Mouse (Mus musculus): ENCODE results near the gene Fabp3.

Fabp3 gene

DNA sequence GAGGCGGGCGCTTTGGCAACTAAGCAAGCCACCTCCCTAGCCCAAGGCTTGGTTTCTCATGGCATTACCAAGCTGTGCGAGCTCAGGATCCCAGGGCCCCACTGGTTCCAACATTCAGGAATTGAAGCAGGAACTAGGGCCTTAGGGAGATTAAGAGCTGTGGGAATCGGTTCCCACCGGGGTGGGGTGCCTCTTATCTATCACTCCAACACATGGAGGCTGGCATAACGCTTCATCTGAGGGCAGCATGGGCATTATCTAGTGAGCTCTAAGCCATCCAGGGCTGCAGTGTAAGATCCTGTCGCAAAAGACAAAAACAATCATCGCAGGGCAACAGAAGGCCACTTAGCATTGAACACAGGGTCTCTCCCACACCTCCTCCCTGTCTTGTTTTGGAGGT is 13.9 kb upstream of the Fabp3 start:
- DNase-seq (ENCODE audit: low read depth, low spot score): no peak

DNA sequence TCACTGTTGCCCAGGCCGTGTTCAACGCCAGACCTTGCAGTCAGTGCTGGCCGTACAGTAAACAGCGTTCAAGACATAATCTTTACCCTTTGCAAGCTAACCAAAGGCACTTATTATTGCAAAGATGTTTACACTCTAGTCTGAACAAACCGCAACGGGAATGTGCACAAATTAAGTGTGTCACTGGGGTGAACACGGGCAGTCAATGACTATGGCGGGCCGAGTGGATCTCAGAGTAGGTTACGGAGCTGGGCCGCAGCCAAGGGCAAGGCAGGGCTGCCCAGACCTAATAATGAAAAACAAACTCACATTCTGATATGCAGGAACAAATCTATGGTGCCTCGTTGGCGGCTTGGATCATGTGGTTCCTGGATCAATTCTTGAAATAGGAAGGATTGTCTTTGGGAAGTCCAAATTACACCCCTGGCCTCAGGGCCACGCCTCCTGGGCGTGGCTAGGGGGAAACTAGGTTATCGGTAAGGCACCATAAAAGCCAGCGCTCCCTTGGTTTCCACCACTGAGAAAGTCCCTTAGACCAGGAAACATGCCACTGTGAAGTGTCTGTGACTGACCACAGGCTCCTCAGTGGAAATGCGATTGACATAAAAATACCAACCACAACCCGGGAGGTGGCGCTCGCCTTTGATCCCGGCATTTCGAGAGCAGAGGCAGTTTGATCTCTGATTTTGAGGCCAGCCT is 13.2 kb upstream of the Fabp3 start:
- peak; percentile 76 for DNase-seq (ENCODE audit: low read depth, low spot score)

DNA sequence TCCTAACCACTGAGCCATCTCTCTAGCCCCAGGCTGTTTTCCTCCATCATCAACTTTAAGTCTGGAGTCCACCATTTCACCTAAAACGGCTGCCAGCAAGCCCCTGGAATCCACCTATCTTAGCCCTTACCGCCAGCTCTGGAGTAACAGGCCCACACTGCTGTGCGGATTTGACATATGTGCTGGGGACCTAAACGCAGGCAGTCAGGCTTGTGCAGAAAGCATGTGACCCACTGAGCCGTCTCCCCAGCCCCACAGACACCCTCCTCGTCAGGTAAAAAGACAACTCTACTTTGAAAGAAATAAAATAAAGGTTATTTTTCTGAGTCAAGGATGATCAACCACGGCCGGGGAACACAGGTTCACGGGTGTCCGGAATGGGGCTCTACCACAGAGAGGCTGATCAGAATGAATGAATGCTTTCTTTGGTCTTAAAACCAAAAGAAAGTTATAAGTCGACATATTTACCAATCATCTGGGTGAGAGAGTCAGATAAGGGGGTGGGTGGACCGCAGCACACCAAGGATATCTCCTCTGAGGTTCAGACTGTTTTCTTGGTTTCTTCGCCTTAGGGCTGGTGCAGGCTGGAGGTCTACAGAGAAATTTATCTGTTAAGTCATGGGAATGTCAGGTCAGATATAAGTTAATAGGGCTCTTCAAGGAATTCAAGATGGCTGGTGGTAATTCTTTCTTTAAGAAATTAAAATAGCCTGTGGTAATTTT is 12.0 kb upstream of the Fabp3 start:
- DNase-seq (ENCODE audit: low read depth, low spot score): no peak

DNA sequence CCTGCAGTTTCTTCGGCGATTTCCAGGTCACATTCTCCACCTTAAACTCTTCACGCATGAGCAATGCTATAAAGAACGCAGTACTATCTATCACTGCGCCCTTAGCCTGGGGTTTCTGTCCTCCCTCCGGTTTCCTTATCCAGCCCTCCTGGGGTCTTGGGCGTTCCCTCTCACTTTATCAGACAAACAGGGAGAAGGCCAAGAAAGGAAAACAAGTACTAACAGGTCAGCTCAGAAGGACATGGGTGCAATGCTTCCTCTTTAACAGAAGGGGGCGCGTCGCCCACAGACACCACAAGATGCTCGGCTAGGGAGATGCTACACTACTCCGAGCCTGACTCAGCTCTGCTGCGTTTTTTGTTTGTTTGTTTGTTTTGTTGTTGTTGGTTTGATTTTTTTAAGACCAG is 11.3 kb upstream of the Fabp3 start:
- peak; percentile 91 for DNase-seq (ENCODE audit: low read depth, low spot score)

DNA sequence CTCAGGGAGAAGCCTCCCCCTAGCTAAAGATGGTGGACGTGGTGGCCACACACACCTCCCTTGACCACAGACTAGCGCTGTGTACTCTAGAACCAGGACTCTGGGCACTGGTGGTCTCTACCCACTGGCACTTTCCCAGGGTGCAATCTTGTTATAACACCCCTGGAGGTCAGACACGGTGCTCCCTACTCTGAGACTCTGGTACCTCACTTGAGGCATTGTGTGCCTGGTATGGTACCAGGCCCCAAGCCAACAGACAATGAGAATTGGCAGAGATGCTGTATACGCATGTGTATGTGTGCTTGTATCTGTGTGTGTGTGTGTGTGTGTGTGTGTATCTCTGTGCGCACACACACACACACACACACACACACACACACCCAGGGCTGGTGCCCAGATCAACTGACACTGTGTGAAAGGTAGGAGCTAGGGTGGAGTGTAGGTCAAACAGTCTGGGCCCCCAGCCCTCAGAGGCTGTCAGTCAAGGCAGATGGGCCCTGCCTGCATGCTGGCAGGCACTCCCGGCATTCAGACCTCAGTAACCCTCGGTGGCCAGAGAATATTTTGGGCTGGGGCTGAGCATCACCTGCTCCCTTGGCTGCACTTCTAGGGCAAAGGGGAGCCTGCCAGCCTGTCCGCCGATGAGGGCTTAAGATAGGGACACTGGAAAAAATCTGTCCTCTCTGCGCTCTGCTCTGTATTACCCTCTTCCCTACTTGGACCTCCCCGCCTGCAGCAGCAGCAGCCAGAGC is 9.3 kb upstream of the Fabp3 start:
- DNase-seq (ENCODE audit: low read depth, low spot score): peak; percentile 23

DNA sequence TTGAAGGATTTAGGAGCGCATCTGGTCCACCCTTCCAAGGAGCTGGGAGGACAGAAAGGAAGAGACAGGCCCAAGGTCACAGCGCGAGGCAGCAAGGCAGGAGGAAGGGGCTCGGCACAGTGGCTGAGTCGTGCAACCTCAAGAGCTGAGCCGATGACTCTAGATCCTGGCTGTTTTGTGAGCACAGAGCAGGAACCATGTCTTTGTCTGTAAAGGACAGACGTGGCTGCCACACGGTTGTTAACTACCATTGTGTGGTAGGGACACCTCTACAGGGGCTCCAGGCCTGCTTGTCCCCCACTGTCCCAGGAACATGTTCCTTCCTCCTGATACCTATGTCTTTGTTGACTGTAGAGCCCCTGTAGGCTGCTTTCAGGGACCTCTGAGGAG is 8.8 kb upstream of the Fabp3 start:
- peak; percentile 34 for DNase-seq (ENCODE audit: low read depth, low spot score)

DNA sequence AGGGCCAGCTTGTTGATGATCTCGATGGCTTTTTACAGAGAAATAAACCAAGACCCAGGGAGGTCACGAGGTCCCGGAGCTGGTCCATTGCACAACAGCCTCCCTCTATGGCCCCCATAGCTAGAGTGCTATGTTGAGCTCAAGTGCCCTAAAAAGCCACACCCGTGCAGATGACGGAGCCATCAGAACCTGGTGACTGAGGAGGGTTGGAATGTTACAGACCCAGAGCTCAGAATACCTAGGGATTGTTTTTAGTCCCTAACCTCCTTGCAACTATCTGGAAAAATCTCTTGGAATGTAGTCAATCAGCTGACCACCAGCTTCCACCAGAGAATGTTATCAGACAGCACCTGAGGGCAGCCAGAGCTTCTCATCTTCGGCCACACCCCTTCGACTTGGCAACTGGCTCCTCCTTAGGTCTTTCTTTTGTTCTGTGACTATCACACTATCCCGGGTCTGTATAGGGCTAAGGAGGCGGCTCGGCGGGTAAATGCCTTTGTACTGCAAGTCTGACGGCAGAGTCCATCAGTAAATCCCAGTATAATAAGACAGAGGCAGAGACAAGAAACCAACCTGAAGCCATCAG is 6.0 kb upstream of the Fabp3 start:
- DNase-seq (ENCODE audit: low read depth, low spot score): peak; percentile 92

DNA sequence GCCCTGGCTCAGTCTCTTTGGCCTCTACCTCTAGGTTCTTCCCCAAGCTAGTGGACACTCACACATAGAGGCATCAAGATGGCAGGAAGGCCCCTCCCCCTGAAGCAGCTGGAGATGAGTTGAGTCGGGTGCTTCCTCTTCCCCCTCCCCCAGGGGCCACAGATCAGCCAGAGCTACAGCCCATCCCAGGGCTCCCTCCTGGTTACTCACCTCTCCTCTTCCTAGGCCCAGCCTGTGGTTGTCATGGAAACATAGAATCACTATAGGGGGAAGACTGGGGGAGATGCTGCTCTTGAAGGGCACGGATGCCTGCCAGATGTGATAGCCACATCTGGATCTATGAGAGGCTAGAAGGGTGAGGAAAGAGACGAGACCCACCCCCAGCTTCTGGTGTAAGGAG is 3.6 kb upstream of the Fabp3 start:
- DNase-seq (ENCODE audit: low read depth, low spot score): peak; percentile 69

DNA sequence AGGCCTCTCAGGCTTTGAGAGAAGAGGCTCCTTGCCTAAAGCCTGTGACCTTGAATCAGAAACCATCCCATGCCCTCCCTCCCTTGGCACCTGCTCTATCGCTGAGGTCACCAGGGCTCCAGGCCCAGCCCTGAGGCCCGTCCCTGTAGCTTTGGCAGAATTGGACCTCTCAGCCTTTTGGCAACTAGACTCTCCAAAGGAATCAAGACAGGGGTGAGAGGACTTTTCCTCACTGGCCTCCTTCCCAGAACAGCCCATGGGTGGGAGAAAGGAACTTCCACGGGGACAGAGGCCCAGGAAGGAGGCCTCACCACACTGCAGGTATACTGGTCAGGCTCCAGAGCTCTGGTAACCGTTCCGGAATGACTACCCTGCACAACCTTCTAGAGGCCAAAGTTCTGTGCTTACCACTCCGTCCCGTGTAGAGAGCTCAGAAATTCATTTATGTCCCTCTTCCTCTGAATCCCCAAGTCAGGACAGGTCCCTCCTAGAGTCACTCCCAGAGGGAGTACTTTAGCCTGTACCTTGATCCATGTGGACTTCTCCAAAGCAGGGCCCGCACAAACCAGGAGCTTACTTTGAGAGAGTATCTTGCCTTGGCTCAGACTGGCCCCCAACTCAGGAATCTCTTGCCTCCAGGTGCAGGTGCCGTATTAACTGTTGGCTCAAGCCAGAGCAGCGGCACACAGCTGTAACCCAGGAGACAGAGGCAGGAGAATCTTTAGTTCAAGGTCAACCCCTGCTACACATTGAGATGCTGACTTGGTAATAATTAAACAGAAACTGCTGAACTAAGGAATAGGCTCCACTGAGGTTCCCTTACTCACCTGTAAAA is 1.4 kb upstream of the Fabp3 start:
- DNase-seq (ENCODE audit: low read depth, low spot score): peak; percentile 60

DNA sequence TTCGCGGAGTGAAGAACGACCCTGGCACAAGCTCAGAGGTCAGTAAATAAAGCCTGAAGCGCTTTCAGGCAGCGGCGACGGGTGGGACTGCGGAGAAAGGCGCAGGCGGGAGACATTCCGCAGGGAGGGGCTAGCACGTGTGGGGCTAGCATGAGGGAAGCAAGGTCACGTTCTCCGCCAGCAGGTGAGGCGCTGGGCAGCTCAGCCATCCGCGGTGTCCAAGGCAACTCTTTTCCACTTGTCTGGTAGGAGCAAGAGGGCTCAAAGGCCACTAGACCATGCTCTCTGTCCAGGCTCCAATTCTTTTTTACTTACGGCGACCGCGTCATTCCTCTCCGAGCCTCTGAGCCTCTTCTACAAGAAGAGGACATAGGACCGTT is 554 bp upstream of the Fabp3 start:
- DNase-seq (ENCODE audit: low read depth, low spot score): peak; percentile 92

DNA sequence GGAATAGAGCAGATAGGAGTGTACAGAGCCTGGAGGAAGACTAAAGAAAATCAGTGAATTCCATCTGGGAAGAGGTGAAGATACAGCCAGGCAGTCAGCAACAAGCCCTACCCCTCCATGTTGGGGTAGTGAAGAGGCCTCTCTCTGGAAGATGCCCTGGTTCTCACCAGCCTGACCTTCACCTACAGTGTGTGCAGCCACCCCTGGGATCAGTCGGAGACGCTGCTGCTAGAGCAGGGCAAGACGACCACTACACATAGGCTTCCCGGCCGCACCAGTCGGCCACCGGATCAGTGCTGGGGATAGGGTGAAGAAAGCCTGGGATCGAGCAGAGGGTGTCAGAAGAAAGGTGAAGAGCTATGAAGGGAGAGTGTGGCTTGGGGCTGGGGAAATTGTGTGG is 859 bp downstream of the Fabp3 start:
- no peak for DNase-seq (ENCODE audit: low read depth, low spot score)

DNA sequence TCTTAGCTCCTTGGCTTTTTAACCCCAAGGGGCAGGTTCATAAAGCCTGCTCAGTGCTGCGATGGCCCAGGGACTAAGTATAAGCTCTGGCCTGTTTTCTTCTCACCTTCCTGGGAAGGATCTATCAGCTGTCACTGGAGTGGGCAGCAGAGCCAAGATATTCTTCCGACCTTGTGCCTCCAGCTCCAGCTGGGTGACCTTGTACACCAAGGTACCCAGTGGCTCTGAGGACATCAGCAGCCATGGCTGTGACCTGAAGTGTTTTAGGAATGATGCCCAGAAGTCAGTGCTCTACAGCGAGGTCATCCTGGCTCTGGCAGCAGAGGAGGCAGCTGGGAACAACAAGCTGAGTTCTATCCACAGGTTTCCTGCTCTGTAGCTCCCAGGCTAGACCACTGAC is 4.1 kb downstream of the Fabp3 start:
- DNase-seq (ENCODE audit: low read depth, low spot score): no peak

DNA sequence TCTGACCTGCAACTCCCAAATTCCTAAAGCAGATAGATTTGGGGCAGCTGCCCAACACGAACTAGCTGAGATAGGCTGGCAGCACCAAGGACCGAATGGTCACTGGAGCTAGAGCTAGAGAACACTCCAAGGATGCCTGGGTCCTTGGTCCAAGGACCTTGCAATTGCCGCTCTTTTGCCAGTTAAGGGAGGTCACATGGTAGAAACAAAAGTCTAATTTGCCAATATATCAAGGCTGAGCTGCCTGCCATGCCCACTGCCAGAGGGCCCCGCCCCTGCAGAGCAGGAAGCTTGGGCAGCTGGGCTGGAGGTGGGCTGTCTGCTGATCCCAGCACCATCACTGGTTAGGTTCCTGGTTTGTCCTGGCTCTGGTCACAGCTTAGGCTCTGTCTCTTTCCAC is 5.2 kb downstream of the Fabp3 start:
- DNase-seq (ENCODE audit: low read depth, low spot score): no peak

DNA sequence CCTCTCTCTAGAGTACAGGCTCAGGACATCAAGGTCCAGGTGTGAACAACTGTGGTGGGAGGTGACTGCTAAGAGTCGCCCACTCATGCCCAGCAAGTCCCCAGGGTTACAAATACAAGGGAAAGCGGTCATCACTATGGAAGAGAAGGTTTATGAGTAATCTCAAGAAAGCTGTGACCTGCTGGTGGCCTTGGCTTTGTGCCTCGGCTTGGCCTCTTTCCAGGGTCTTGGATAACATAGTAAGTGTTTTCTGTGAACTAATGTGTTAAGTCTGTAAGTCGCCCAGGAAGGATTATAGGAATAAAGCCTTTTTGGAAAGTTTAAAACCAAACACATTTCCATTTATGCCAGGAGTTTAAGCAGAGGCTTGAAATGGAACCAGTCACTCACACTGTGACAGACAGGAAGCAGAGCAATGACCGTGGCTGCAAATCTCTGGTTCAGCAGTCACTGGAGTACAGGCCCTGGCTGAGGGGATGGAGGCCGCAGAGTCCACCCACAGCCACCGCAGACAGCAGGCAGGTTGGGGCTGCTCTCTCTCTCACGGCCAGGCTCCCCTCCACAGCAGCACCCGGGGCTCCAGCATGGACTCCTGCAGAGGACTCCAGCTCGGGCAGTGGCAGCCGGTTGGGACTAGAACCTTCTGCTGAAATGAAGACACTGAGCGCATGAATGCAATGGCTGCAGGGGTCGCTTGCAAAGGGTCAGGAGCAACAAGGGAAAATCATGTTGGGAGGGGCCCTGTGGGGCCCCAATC is 7.6 kb downstream of the Fabp3 start:
- DNase-seq (ENCODE audit: low read depth, low spot score): peak; percentile 25

DNA sequence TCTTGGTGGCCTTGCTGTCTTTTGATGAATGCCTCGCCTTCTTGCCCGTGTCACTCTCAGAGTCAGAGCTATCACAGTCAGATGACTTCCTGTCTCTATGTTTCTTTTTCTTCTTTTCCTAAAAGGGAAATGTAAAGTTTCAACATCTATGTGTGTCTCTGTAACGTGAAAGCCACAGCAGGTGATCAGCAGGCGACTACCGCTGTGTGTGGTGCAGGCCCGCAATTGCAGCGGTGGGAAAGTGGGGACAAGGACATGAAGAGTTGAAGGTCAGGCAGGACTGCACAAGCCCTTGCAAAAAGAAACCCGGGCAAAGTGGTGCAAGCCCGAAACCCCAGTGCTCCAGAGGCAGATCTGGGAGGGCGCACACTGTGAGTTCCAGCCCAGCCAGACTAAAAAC is 8.3 kb downstream of the Fabp3 start:
- peak; percentile 57 for DNase-seq (ENCODE audit: low read depth, low spot score)

DNA sequence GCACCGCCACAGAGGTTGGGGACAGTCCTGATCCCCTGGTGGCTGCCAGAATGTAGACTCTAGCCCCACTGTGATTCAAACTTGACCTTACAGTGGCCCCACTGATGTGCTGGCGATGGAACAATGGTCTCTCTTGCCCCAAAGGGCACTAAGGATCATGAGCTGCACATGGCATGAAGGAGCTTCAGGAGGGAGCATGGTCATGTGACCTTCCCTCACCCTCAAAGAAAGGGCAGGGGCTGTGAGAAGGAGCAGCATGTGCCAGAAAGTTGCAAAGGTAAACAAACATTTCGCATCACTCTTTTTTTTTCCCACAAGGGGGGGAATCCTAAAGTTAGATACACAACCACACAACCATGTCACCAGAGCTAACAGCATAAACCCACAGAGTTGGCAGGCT is 9.7 kb downstream of the Fabp3 start:
- no peak for DNase-seq (ENCODE audit: low read depth, low spot score)

DNA sequence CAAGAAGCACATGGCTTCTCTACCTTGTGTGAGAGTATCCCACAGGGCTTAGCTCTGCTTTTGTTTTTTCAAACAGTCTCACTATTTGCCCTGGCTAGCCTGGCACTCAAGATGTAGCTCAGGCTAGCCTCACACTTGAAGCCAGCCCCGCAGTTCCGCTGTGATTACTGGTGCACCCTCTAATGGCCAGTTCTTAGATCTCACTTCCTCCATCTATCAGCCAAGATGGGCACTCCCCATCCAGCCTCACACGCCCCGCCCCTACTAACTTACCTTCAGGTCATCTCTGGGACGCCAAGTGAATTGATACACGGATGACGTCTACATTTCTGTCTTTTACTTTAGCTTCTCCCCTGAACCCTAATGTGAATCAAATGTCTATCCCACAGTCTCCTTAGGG is 11.2 kb downstream of the Fabp3 start:
- DNase-seq (ENCODE audit: low read depth, low spot score): peak; percentile 52

DNA sequence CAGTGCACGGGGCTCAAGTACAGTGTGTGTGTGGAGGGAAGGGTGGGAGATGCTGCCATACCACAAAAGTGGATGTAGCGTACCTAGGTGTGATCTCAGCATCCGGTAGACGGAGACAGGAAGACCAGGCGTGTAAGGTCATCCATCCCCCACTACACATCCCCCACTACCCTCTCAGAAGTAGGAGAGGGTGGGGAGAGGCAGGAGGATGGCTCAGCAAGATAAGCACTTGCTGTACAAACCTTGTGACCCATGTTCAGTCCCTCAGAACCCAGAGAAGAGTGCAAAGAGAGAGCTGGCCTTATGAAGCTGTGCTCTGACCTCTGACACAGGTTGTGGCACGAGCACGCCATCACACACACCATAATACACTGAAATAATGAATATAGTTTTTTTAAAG is 13.2 kb downstream of the Fabp3 start:
- DNase-seq (ENCODE audit: low read depth, low spot score): no peak

DNA sequence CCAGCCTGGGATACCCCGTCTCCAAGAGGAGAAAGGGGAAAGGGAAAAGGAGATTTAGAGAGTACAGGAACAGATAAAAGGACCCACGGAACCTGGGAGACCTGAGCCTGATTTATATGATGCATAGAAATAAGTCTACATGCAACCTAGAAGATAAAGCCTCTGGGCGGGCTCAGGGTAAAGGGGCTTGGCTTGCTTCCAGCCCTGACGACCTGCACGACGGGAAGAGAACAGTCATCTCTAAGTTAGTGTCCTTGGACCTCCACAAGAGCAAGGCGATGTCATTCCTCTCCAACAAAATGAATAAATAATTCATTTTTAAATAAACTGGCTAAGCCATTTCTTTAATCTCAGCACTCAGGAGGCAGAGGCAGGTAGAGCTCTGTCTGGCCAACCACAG is 14.2 kb downstream of the Fabp3 start:
- no peak for DNase-seq (ENCODE audit: low read depth, low spot score)

DNA sequence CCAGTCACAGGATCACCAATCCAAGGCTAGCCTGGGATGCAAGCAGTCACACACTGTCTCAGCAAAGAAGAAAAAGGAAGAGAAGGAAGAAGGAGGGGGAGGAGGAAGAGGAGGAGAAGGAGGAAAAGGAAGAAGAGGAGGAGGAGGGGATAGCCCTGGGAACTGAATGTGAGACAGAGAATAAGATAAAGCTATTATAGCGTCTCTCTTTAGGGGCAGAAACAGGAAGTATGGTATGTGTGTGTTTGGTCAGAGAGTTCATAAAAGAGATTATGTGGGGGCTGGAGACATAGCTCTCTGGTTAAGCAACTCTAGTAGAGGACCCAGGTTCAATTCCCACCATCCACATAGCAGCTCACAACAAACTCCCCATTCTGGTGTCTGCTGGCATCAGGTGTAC is 14.8 kb downstream of the Fabp3 start:
- no peak for DNase-seq (ENCODE audit: low read depth, low spot score)

DNA sequence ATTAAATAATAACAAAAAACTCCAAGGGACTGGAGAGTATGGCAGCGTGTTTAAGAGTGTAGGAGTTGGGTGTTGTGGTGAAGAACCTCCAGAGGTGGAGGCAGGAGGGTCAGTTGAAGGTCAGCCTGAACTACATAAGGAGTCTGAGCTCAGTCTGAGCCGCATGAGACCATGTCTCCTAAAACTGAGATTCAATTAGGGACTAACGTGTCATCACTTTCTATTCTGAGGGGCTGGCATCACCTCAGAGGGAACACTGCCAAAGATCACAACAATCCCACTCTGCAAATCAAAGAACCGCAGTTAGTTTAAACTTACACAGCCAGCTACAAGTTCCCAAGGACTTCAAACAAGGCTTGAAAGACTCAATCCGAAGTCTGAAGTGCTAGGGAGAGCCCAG is 15.2 kb downstream of the Fabp3 start:
- no peak for DNase-seq (ENCODE audit: low read depth, low spot score)
